Mouse (Mus musculus): ENCODE results near the gene Mcrip2.
"Not testable (repeated sequence)": the region's sequence is repeated elsewhere in the genome, so short reads cannot be mapped to it uniquely, and the experiment has no call there.

Mcrip2 gene

DNA sequence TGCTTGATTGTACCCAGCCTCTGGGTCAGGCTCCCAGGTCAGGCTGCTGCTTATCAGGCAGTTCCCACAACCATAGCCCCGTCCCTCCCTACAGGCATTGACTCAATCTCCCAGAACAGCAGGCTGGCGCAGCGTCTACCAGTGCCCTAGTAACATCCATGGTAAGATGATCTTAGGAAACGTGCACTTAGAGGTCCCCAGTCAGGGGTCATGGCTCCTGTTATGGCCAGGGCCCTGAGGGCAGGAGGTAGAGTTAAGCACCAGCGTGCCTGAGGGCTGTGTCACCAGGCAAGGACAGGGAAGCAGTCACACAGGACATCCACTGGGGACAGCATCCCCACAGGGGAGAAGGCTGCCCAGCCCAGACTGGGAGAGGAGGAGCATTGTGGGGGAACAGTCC, 13.7 kb upstream of the Mcrip2 start:
- in situ Hi-C loops (cut with MboI; ENCODE audit: low pct_unique_long_range_greater_than_20kb in 1 of 2, low sequenced_read_pairs in 2 of 2, unreplicated experiment in 1 of 2) = no loop called here

DNA sequence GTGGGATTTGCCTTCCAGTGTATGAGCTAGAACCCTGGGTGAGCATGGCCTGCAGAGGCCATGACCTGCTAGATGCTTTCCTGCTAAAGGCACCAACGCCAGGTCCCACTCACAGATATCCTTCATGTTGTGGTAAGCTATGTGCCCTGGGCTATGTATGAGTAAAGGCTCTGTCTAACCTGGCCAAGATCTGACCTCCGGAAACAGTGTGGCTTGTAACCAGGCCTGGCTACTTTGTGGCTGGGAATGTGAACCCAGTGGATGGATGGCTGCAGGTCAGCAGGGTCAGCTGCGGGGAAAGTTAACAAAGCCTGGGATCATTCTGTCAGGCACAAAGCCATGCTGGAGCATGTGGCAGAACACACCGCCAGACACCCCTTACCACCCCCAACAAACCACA, 13.1 kb upstream of the Mcrip2 start:
- in situ Hi-C loops (cut with MboI; ENCODE audit: low pct_unique_long_range_greater_than_20kb in 1 of 2, low sequenced_read_pairs in 2 of 2, unreplicated experiment in 1 of 2) = no loop called here

DNA sequence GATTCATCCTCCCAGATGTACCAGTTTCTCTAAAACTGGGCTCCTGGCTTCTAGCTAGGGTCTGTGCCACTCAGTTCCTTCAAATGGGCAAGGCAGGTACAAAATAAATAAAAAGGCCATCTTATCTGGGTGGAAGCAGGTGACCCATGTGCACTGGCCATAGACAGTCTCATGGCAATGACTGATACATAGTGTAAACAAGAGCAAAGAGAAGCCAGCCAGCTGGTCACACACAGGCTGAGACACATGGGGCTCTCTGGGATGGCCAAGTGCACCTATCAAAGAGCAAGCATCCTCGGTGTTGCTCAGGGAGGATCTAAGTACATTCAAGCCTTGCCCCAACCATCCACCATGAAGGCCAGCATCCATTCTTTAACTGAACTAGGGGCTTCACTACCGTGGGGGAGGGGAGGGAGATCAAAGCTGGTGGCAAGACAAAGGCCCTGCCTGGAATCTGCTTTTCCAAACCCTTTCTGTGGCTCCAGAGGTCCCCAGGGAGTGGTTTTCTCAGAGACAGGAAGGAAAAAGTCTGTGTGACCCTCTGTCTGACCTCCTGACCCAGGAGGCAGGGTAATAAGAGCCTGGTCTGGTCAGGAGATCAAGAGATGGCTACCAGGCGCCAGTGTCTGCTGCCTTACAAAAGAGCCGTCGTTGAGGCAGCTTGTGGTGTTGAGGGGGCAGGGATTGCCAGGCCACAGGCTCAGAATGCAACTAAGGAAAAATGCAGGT, 12.5 kb upstream of the Mcrip2 start:
- in situ Hi-C loops (cut with MboI; ENCODE audit: low pct_unique_long_range_greater_than_20kb in 1 of 2, low sequenced_read_pairs in 2 of 2, unreplicated experiment in 1 of 2) = no loop called here

DNA sequence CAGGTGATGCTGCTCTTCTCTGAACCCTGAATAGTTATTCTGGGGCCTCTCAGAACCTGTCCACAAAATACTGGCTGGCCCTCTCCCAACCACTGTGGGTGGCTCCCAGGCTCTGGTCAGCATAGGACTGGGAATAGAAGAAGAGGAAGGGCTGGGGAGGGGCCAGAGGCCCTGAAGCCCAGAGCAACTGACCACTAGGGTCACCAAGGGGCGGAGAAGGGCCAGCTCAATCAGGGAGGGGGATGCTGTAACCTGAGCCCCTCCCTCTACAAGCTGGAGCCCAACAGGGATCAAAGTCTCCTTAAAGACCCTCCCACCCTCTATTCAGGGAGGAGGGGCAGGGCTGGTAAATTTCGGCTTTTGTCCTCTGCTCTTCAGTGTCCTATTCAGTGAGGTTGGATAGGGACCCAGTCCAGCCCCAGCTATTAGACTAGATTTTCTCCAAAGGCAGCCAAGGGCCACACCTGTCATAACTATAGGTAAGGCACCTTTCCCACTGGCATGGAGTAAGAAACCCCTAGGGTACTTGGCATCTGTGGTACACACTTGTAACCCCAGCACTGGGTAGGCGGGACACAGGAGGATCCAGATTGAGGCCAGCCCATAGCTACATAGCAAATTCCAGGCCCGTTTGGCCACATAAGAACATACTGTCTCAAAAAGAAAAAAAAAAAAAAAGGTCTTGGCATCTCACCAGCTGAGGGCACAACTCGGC, 11.8 kb upstream of the Mcrip2 start, which contains the start of gene Wfikkn1:
Wfikkn1 (minus strand) TSS at position 663 of the 715 bp plus-strand sequence.
- in situ Hi-C loops (cut with MboI; ENCODE audit: low pct_unique_long_range_greater_than_20kb in 1 of 2, low sequenced_read_pairs in 2 of 2, unreplicated experiment in 1 of 2) = no loop called here

DNA sequence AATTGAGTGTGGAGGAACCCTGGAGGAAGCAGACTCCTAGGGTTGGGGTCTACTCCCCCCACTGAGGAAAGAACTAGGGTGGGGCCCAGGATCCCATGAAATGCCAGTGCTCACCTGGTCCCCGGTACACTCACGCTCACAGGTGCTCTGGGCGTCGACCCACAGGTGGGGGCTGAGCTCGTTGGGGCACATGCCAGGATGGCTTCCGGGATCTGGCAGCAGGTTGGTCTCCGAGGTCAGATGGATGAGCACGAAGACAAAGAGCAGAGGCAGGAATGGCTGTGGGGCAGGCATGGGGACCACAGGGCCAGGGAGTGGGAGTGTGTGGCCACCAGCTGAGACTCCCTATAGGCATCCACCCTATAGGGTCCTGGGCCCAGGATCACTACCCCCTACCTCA, 11.2 kb upstream of the Mcrip2 start:
- in situ Hi-C loops (cut with MboI; ENCODE audit: low pct_unique_long_range_greater_than_20kb in 1 of 2, low sequenced_read_pairs in 2 of 2, unreplicated experiment in 1 of 2) = no loop called here

DNA sequence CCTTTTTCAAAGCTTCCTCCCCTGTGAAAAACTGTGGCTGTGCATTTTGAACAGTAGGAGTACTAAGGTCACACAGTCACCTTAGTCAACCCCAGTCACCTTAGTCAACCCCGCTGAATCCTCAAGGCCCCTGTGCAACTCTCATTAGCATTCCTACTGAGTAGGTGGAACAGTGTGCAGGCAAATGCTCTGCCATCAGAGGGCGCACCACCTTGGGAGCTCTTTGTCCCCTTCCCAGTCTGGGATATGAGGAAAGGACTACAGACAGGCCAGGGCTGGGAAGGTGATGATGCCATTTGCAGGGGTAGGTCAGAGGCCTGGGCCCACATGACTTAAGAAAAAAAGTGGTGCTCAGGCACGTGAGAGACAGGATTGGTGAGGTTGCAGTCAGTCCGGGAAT, 10.7 kb upstream of the Mcrip2 start:
- in situ Hi-C loops (cut with MboI; ENCODE audit: low pct_unique_long_range_greater_than_20kb in 1 of 2, low sequenced_read_pairs in 2 of 2, unreplicated experiment in 1 of 2) = no loop called here

DNA sequence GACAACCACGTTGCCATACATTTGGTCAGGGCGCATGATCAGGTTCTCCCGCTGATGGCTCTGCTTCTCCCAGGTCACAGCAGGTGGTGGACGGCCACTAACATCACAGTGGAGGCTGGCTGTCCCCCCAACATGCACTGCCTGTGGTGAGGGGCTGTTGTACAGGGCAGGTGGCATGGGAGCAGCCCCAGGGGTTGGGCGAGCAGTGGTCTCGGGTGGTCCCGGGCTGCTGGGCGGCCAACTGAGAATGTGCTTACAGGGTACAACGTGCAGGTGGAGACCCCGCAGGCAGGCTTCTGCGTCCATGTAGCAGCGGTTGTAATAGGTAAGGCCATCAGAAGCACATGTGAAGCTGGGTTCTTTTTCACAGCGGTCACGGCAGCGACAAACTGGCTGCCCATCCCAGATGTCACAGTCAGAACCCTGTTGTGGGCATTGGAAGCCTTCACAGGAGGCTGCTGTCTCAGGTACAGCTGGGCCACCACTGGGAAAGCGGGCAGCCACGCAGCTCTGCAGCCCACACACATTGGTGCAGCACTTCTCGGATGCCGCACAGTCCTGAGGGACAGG, 10.1 kb upstream of the Mcrip2 start:
- in situ Hi-C loops (cut with MboI; ENCODE audit: low pct_unique_long_range_greater_than_20kb in 1 of 2, low sequenced_read_pairs in 2 of 2, unreplicated experiment in 1 of 2) = no loop called here

DNA sequence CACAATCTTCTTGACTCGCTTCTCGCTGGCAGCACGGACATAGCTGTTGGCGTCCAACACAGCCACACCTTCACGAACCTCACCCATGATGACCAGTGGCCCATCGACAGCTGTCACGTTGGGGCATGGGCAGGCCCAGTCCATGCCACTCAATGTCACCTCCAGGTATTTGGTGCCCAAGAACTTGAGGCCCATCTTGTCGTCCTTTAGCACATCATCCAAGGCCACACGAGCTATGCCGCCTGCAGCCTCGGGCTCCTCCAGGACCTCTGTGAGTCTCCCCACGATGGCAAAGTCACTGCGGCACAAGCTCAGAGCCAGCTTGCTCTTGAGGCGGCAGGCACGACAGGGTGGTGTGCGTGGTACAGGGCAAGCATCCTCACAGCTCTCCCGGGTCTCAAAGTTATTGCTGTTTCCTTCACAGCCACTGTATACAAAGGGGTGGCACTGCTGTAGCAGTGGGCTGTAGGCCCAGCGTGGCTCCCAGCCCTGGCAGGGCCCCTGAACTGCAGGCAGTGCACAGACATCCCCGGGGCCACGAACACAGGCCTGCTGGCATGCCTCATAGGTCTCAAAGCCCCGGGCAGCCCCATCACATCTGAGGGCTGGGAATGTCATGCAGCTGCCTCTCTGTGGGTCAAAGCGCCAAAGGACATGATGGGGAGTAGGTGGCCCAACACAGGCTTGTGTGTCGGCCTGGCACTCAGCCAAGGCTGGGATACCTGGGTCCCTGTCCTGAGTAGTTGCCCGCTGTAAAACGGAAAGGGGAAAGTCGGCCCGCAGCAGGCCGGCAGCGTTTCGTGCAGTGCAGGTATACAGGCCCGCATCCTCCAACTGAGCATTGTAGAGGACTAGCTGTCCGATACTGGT, 9.4 kb upstream of the Mcrip2 start:
- in situ Hi-C loops (cut with MboI; ENCODE audit: low pct_unique_long_range_greater_than_20kb in 1 of 2, low sequenced_read_pairs in 2 of 2, unreplicated experiment in 1 of 2) = no loop called here

DNA sequence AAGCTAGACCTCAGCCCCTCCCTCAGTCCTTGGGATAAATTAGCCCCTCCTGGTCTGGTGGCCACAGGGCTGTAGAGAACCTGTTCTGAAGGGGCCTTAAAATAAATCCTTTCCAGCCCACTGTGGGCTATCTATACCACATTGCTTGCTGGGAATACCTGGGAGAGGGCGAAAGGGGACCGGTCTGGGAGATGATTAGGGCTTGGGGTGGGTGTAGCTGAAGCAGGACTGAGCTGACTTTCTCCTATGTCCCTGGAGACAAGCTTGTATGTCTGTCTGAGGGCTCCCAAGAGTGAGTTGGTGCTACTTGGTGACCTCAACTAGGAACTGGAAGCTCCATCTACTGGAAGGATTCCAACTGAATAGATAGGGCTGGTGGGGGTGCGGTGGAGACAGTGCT, 8.5 kb upstream of the Mcrip2 start:
- in situ Hi-C loops (cut with MboI; ENCODE audit: low pct_unique_long_range_greater_than_20kb in 1 of 2, low sequenced_read_pairs in 2 of 2, unreplicated experiment in 1 of 2) = no loop called here

DNA sequence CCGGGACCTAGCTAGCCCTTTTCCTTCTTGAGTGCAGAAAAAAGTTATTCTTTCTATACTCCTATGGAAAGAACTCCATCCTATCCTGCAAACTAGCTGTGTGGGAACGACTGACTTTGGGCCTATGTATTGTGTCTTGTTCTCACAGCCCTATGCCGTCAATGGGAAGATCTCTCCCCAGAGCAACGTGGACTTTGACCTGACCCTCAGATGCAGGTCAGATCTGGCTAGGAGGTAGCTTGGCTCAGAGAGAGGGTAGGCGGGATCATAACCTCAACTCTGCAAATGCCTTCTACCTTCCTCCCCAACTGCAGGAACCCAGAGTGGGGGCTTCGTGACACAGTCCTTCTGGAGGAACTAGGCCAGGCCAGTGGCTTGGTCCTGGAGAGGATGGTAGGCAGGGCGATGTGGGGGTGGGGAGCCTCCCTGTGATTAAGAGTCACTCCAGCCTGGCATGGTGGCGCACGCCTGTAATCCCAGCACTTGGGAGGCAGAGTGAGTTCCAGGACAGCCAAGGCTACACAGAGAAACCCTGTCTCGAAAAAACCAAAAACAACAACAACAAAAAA, 7.9 kb upstream of the Mcrip2 start:
- in situ Hi-C loops (cut with MboI; ENCODE audit: low pct_unique_long_range_greater_than_20kb in 1 of 2, low sequenced_read_pairs in 2 of 2, unreplicated experiment in 1 of 2) = no loop called here

DNA sequence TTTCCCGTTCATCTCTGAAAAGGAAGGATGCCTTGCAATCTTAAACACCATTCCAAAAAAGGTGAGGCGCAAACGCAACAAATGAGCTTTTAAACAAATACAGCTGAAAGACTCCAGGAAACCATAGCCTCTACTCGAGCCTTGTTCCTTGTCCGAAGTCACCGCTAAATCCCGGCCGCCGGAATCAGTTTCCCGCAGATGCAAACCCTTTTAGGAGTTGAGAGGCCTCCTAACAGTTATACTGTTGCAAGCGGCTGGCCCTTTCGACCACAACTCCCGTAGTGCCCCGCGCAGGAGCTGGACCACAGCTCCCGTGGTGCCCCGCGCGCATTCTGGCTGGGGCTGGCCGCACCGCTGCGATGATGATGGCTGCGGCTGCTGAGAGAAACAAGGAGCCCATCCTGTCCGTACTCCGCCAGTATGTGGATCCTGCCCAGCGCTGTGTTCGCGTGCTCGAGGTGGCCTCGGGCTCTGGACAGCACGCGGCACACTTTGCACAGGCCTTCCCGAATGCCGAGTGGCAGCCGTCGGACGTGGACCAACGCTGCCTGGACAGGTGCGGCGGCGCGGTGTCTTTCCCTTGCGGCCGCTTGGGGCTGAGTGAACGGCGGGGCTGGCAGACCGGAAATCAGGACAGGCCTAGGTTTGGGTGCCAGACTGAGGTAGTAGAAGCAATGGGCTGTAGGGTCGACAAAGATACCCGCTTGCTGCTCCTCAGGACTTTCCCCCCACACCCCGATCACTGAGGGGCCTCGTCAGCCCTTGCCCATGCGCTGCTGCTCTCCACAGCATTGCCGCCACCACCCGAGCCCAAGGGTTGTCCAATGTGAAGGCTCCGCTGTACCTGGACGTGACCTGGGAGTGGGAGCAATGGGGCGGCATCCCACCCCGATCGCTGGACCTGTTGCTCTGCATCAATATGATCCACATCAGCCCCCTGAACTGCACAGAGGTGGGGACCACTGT, 6.9 kb upstream of the Mcrip2 start:
- in situ Hi-C loops (cut with MboI; ENCODE audit: low pct_unique_long_range_greater_than_20kb in 1 of 2, low sequenced_read_pairs in 2 of 2, unreplicated experiment in 1 of 2) = no loop called here

DNA sequence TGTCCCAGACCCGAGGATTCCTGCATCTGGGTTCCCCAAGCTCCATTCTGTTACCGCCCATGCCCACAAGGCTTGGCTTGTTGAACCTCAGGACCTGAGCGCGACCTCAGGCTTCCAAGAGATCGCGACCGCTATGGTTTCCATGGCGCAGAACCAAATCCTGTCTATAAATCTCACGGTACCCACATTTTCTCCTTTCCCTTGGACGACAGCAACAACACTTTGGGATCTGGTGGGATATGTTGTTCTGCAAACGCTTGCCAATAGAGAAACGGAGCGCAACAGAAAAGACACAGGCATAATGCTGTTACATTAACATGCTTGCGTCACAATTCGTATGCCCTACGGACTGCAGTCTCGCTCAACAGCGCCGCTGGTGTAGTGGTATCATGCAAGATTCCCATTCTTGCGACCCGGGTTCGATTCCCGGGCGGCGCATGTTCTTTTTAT, 6.2 kb upstream of the Mcrip2 start, which contains the start of gene Mettl26:
Mettl26 (plus strand) TSS at position 354 of the 450 bp plus-strand sequence.
- in situ Hi-C loops (cut with MboI; ENCODE audit: low pct_unique_long_range_greater_than_20kb in 1 of 2, low sequenced_read_pairs in 2 of 2, unreplicated experiment in 1 of 2) = no loop called here

DNA sequence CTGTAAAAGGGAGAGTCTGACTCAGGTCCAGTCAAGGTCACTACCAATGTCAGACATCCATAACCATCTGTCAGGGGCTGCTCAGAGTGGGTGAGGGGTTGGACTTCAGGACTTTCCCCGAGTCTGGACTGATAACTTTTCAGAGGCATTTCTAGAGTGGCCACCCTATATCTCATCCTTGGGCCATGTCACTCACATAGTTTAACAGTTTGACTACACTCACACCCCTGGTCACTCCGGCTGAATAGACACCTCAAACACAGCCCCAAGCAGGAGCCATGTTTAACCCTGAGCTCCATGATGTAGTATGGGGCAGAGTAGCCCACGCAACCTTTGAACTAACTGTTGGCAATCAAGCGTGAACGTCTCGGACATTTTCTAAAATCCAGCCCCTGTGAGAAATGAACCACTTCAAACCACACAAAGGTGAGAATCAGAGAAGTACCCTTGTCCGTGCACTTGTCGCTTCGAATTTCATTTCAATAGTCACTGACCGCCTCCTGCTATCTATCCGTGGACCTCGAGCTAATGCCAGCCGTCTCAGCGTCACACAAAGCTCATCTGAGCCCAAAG, 5.7 kb upstream of the Mcrip2 start:
- in situ Hi-C loops (cut with MboI; ENCODE audit: low pct_unique_long_range_greater_than_20kb in 1 of 2, low sequenced_read_pairs in 2 of 2, unreplicated experiment in 1 of 2) = no loop called here

DNA sequence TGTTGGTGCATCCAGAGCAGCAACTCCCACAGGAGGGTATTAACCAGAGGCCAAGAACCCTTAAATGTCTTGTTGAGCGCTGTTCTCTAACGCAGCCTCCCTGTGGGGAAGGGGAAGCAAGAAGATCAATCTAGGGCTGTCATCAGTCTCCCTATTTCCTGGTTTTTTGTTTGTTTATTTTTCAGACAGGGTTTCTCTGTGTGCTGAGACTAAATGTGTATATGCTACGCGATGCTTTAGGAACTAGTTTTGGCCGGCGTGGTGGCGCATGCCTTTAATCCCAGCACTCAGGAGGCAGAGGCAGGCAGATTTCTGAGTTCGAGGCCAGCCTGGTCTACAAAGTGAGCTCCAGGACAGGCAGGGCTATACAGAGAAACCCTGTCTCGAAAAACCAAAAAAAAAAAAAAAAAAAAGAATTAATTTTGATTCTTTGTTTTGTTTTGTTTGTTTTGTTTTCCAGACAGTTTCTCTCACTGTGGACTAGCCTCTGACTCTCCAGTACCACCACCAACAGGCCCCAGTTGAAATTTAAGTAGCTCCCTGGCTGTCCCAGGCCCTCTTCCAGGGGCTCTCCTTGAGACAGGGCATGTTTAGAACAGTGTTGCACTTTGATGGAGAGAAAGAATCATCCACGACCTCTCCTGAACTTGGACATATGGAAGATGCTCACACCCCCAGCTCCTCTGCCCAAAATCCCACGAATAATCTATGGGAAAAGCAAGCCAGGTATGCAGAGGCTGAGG, 5.0 kb upstream of the Mcrip2 start:
- in situ Hi-C loops (cut with MboI; ENCODE audit: low pct_unique_long_range_greater_than_20kb in 1 of 2, low sequenced_read_pairs in 2 of 2, unreplicated experiment in 1 of 2) = no loop called here

DNA sequence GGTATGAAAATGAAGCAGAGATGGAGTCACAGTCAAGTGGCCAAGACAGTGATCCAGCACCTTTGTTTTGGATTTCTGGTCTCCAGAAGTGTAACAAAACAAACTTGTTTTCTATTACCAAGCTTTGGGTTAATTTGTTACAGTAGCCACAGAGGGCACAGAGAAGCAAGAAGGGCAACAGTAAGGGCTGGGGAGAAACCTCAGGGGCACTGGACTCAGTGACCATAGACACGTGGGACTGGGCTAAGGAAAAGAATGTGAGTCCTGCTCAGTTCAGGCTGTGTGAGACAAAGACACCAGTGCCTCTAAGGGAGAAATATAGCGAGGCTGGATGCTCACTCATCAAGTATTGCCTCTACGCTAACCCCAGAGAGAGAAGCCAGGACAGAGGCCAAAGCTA, 4.1 kb upstream of the Mcrip2 start:
- in situ Hi-C loops (cut with MboI; ENCODE audit: low pct_unique_long_range_greater_than_20kb in 1 of 2, low sequenced_read_pairs in 2 of 2, unreplicated experiment in 1 of 2) = no loop called here

DNA sequence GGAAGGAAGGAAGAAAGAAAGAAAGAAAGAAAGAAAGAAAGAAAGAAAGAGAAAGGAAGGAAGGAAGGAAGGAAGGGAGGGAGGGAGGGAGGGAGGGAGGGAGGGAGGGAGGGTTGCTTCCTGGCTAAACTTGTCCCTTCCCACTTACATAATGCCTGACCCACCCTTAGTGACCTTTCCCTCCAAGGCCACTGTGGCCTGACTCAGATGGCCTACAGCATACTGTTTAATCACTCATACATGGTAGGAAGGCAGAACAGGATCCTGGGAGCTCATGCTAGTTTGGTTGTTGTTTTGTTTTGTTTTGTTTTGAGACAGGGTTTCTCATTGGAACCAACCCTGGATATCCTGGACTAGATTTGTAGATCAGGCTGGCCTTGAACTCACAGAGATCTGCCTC, 3.0 kb upstream of the Mcrip2 start:
- in situ Hi-C loops (cut with MboI; ENCODE audit: low pct_unique_long_range_greater_than_20kb in 1 of 2, low sequenced_read_pairs in 2 of 2, unreplicated experiment in 1 of 2) = not testable (repeated sequence)

DNA sequence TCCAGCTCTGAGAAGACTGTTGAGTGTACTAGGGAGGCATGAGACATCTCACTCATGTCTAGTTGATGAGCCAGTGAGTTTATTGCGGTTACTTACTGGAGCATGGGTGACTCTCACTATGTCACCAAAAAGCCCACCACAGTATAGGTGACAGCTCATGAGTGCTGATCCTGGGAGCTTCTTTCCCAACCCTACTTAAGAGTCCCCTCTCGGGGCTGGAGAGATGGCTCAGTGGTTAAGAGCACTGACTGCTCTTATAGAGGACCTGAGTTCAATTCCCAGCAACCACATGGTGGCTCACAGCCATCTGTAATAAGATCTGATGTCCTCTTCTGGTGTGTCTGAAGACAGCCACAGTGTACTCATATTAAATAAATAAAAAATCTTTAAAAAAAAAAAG, 1.4 kb upstream of the Mcrip2 start:
- in situ Hi-C loops (cut with MboI; ENCODE audit: low pct_unique_long_range_greater_than_20kb in 1 of 2, low sequenced_read_pairs in 2 of 2, unreplicated experiment in 1 of 2) = no loop called here

Measured in mouse embryonic stem cell (cell line).